Mouse (Mus musculus) G1E (cell line): Measurements from ENCODE around the gene Tbc1d22a.

Source experiments
- CTCF ChIP-seq: IDR thresholded peaks from 2 replicates; pipeline ENCODE4 v1.5.1; 2012; ENCODE audit warnings: low read depth, low read length, inconsistent platforms, mixed read lengths
- POLR2AphosphoS5 ChIP-seq: IDR thresholded peaks from 2 replicates; pipeline ENCODE4 v1.6.1; 2012; ENCODE audit warnings: low read depth, low read length, inconsistent platforms; ENCODE audit not compliant: insufficient replicate concordance
- TAL1 ChIP-seq: conservative IDR thresholded peaks from 2 replicates; pipeline ENCODE4 v1.6.1; 2012; ENCODE audit warnings: low read depth, low read length, inconsistent platforms, mixed read lengths

DNA sequence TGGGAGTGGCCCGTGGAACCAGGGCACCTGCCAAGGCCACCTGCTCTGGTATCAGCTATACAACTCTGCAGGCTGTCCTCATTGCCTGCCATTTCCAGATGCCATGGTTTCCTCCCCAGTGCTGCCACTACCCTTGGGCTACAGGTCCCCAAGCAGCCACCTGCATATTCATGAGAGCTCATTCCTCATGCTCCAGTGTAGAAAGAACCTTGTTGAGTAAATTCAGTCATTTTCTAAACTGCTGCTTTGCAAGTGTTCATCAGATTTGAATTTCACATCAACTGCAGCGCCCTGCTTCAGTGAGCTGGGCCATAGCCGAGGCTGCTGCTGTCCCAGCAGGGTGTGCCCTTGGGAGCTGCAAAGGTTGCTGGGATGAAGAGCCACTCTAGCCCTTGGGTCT, 174.3 kb downstream of the Tbc1d22a start:
- TF ChIP-seq CTCF, result no peak
- TF ChIP-seq TAL1, result no peak
- TF ChIP-seq POLR2AphosphoS5, result no peak
